ENCODE assay signal across 9 mouse cellular contexts in genomic region chr6:137362216-137362615, GRCm38 (mm10).
DNase-seq lines count a peak whose midpoint lies in the region.
"Had no signal": no experiment of that assay in that cellular context is flagged by ENCODE, and none has a peak within 500 bp of the region (broad histone marks: within the 10 kb centered on the region; RNA-seq: fewer than 3 reads in every experiment).

No protein-coding gene starts in this region.

- no peaks in the 10 kb centered on the region for H3K36me3 ChIP-seq in limb, embryonic 10.5 days

- no peaks in the 10 kb centered on the region for H3K27me3 ChIP-seq in limb, embryonic 10.5 days (ENCODE audit: low read depth, poor library complexity, severe bottlenecking)
- H3K27me3 ChIP-seq: megakaryocyte, embryonic 14.5 days had no signal

- no peak overlapping the region for H3K4me3 ChIP-seq in limb, embryonic 10.5 days
- H3K4me3 ChIP-seq: megakaryocyte, embryonic 14.5 days had no signal

- H3K4me1 ChIP-seq in limb, embryonic 10.5 days, result peaks cover 16% of the 10 kb centered on the region
- H3K4me1 ChIP-seq: megakaryocyte, embryonic 14.5 days had no signal

- H3K9me3 ChIP-seq in limb, embryonic 10.5 days (replicated peaks), result no peaks in the 10 kb centered on the region

- DNase-seq in cerebellum, postnatal 10 days, result peak; percentile 18 to 28
- no peak for DNase-seq in cerebellum, adult 11 months
- peak; percentile 23 to 38 for DNase-seq in right cerebral cortex, adult 2 months (ENCODE audit: low spot score in 2 of 2)
- no peak for DNase-seq in right cerebral cortex, postnatal 14 days
- DNase-seq in limb, embryonic 10.5 days (ENCODE audit: low spot score), result peak; percentile 48
- DNase-seq in right cerebral cortex, postnatal 4 days, result peak; percentile 19
- no peak for DNase-seq in cerebellum, postnatal 25 days
- no peak for DNase-seq in heart, adult 11 months

- H3K27ac ChIP-seq in limb, embryonic 10.5 days, result no peak overlapping the region

- 63% methylated on average over 8 of the region's 8 CpGs for WGBS in limb, embryonic 10.5 days

Comparison
In these comparisons a context has a peak if more than half of its experiments do, and no peak if none do; other contexts are left out.
1. DNase-seq: peak in cerebellum, postnatal 10 days (2 of 2), right cerebral cortex, adult 2 months (2 of 2), limb, embryonic 10.5 days (single experiment) and right cerebral cortex, postnatal 4 days (single experiment); none in cerebellum, adult 11 months (single experiment), right cerebral cortex, postnatal 14 days (single experiment), cerebellum, postnatal 25 days (0 of 2) and heart, adult 11 months (single experiment).